Mouse (Mus musculus): ENCODE measurements around the gene Mtch1. TPM values are rescaled to one million over a fixed set of nuclear protein-coding genes. Genes with fewer than 3 reads are reported as not detected.
"Not testable (repeated sequence)": the region's sequence is repeated elsewhere in the genome, so short reads cannot be mapped to it uniquely, and the experiment has no call there.

Gene Mtch1
- polyA plus RNA-seq, 1 experiment from 2014 or later = 420 TPM

- no peaks in the 10 kb centered on the region for H3K27me3 ChIP-seq
- no peak for ATAC-seq (ENCODE audit: insufficient number of reproducible peaks, insufficient read depth, low FRiP score, low TSS enrichment)
- no peak overlapping the region for H3K9ac ChIP-seq
- H3K4me3 ChIP-seq = no peak overlapping the region
- peaks cover 22% of the 10 kb centered on the region for H3K4me1 ChIP-seq
- H3K9me3 ChIP-seq = no peaks in the 10 kb centered on the region
- H3K4me2 ChIP-seq (replicated peaks) = no peak overlapping the region
- H3K36me3 ChIP-seq = no peaks in the 10 kb centered on the region
- H3K27ac ChIP-seq = no peak overlapping the region
- 68% methylated on average over 3 of the region's 3 CpGs for WGBS
Measured at GRCm38 (mm10) chr17:29358928-29359327, 11.2 kb upstream of the Mtch1 start.

DNA sequence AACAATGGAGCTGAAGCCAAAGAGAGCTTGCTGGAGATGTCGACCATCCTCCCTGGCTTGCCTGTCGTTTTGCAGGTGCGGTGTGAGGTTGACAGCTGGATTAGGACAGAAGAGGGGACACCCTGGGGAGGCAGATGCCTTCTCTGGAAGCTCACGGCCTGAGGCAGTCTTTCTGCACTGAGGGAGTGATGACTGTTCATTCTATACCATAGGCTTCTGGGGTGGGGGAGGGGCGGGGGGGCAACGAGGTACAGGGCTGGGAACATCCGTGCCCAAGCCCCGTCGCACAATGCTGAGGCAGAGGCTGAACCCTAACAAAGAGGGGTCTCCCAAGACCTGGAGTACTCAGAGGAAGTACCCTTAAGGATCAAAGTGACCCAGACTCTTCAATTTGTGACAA, 9.1 kb upstream of the Mtch1 start:
- Histone ChIP-seq H3K27me3 (no peaks in the 10 kb centered on the region), H3K4me2 (replicated peaks) (peak overlapping the region; percentile 54), H3K4me1 (peaks cover 22% of the 10 kb centered on the region), H3K4me3 (peak overlapping the region; percentile 30), H3K27ac (peak overlapping the region; percentile 89), H3K9ac (peak overlapping the region; percentile 47; the same call in 1 of the 2 replicates), H3K36me3 (no peaks in the 10 kb centered on the region), H3K9me3 (no peaks in the 10 kb centered on the region)
- WGBS = 7% methylated on average over 9 of the region's 9 CpGs
- ATAC-seq (ENCODE audit: insufficient number of reproducible peaks, insufficient read depth, low FRiP score, low TSS enrichment) = 0 out of 2 replicates have a peak, but pooled peaks have one; percentile 23

- H3K4me3 ChIP-seq = peak overlapping the region; percentile 30
- H3K4me2 ChIP-seq (replicated peaks) = peak overlapping the region; percentile 54
- no peaks in the 10 kb centered on the region for H3K36me3 ChIP-seq
- peak; percentile 87 for ATAC-seq (ENCODE audit: insufficient number of reproducible peaks, insufficient read depth, low FRiP score, low TSS enrichment)
- H3K4me1 ChIP-seq = peaks cover 22% of the 10 kb centered on the region
- peak overlapping the region; percentile 89 for H3K27ac ChIP-seq
- peak overlapping the region; percentile 47 for H3K9ac ChIP-seq
- no peaks in the 10 kb centered on the region for H3K27me3 ChIP-seq
- H3K9me3 ChIP-seq = no peaks in the 10 kb centered on the region
- WGBS = 1% methylated on average over 11 of the region's 11 CpGs
Measured at GRCm38 (mm10) chr17:29356479-29356856, 8.7 kb upstream of the Mtch1 start.

GRCm38 (mm10) chr17:29355841-29356478, 8.2 kb upstream of the Mtch1 start:
- 30% methylated on average over 17 of the region's 17 CpGs for WGBS
- H3K9me3 ChIP-seq = no peaks in the 10 kb centered on the region
- peak overlapping the region; percentile 47 for H3K9ac ChIP-seq
- no peaks in the 10 kb centered on the region for H3K36me3 ChIP-seq
- H3K27ac ChIP-seq = peak overlapping the region; percentile 89
- H3K4me2 ChIP-seq (replicated peaks) = peak overlapping the region; percentile 54
- peak; percentile 38 for ATAC-seq (ENCODE audit: insufficient number of reproducible peaks, insufficient read depth, low FRiP score, low TSS enrichment)
- H3K4me1 ChIP-seq = peaks cover 22% of the 10 kb centered on the region
- H3K4me3 ChIP-seq = peak overlapping the region; percentile 30
- no peaks in the 10 kb centered on the region for H3K27me3 ChIP-seq

DNA sequence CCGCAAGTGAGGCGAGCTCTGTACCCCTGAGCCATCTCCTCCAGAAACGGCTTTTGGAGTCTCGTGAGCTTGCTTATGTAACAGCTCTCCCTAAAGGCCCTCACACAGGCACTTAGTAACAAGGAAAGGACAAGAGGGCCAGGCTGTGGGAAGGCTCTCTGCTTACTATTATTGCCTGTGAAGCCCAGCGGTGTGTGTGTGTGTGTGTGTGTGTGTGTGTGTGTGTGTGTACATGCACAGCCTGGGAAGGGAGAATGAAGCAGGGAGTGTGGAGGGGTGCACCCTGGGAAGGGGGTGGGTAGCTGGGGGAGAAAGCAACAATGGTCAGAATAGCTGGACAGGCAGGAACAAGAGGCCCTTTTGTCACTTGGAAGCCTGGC, 7.7 kb upstream of the Mtch1 start:
- 0 out of 2 replicates have a peak, but pooled peaks have one; percentile 23 for ATAC-seq (ENCODE audit: insufficient number of reproducible peaks, insufficient read depth, low FRiP score, low TSS enrichment)
- 44% methylated on average over 5 of the region's 5 CpGs for WGBS
- no peaks in the 10 kb centered on the region for H3K27me3 ChIP-seq
- H3K36me3 ChIP-seq = no peaks in the 10 kb centered on the region
- H3K9ac ChIP-seq = peak overlapping the region; percentile 47
- peak overlapping the region; percentile 54; the same call in 1 of the 2 replicates for H3K4me2 ChIP-seq (replicated peaks)
- peaks cover 22% of the 10 kb centered on the region for H3K4me1 ChIP-seq
- H3K9me3 ChIP-seq = no peaks in the 10 kb centered on the region
- no peak overlapping the region for H3K4me3 ChIP-seq
- peak overlapping the region; percentile 89 for H3K27ac ChIP-seq

DNA sequence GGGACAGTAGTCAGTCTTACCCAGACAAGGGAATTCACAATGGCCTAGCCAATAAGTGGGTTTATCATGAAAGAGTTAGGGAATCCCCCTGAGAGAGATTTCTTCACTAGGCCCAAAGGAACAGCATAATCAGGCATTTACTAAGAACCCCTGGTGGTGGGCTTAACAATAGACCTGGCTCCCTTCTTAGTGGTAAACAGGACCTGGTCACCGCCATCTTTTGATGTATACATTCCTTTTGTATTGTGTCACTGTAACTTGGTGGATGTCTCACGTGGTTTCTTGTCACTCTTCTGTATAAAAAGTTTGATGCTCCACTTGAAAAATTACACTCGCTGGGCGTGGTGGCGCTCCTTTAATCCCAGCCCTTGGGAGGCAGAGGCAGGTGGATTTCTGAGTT, 3.3 kb upstream of the Mtch1 start:
- H3K9ac ChIP-seq; H3K4me3 ChIP-seq; H3K4me2 ChIP-seq (replicated peaks); H3K27me3 ChIP-seq; ATAC-seq (ENCODE audit: insufficient number of reproducible peaks, insufficient read depth, low FRiP score, low TSS enrichment); H3K9me3 ChIP-seq; H3K27ac ChIP-seq; H3K36me3 ChIP-seq: not testable (repeated sequence)
- peaks cover 25% of the 10 kb centered on the region for H3K4me1 ChIP-seq
- 70% methylated on average over 5 of the region's 5 CpGs for WGBS

DNA sequence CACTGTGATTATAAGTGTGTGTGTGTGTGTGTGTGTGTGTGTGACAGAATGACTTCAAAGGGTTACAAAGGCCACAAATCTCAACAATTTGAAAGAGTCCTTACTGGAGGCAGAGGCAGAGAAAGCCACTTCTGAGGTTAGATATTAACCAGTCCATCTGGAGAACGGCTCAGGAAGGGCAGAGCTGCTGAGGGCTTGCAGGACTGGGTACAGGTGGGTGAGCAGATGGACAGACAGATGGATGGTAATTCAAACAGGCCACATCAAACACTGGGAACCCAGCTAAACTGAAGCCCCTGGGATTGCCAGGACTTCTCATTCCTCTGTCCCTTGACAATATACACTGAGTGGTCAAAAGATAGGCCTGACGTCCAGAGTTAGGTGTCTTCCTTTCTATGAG, 1.3 kb upstream of the Mtch1 start:
- Histone ChIP-seq H3K27me3 (no peaks in the 10 kb centered on the region), H3K4me1 (peaks cover 25% of the 10 kb centered on the region), H3K4me3 (no peak overlapping the region), H3K27ac (no peak overlapping the region), H3K9ac (no peak overlapping the region), H3K9me3 (no peaks in the 10 kb centered on the region), H3K4me2 (replicated peaks) (no peak overlapping the region), H3K36me3 (peaks cover 8% of the 10 kb centered on the region)
- ATAC-seq (ENCODE audit: insufficient number of reproducible peaks, insufficient read depth, low FRiP score, low TSS enrichment) = no peak
- 85% methylated on average over 2 of the region's 2 CpGs for WGBS

DNA sequence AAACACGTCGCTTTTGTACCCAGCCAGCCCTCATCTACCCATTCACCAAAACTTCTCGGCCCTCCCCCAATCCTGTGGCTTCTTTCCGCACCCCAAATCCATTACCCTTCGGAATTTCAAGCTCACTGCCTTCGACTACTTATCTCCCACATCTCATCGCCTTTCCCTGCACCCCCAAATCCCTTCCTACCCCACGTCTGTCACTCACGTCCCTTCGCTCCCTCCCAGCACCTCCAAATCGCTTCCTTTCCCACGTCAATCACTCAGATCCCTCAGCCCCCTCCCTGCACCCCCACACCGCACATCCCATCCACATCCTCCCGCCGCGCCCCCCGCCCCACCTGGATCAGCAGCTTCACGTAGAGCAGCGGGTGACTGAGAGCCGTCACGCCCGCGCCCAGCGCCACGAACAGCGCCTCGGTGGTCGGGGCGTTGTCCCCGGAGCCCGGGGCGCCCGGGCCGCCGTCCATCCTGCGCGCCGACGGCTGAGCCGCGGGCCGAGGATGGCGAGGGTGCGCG, 549 bp downstream of the Mtch1 start:
- Histone ChIP-seq H3K36me3 (peaks cover 24% of the 10 kb centered on the region), H3K4me1 (peaks cover 33% of the 10 kb centered on the region), H3K9me3 (no peaks in the 10 kb centered on the region), H3K9ac (peak overlapping the region; percentile 89), H3K4me3 (peak overlapping the region; percentile 92), H3K27ac (peak overlapping the region; percentile 92), H3K4me2 (replicated peaks) (peak overlapping the region; percentile 67), H3K27me3 (no peaks in the 10 kb centered on the region)
- 0 out of 2 replicates have a peak, but pooled peaks have one; percentile 2 for ATAC-seq (ENCODE audit: insufficient number of reproducible peaks, insufficient read depth, low FRiP score, low TSS enrichment)
- WGBS = under 1% methylated on average over 45 of the region's 45 CpGs

GRCm38 (mm10) chr17:29346496-29347125, 1.1 kb downstream of the Mtch1 start:
- H3K9me3 ChIP-seq = no peaks in the 10 kb centered on the region
- peaks cover 39% of the 10 kb centered on the region for H3K4me1 ChIP-seq
- peak overlapping the region; percentile 67 for H3K4me2 ChIP-seq (replicated peaks)
- H3K36me3 ChIP-seq = peaks cover 24% of the 10 kb centered on the region
- peak overlapping the region; percentile 92 for H3K4me3 ChIP-seq
- peak overlapping the region; percentile 92 for H3K27ac ChIP-seq
- WGBS = 4% methylated on average over 11 of the region's 11 CpGs
- no peak for ATAC-seq (ENCODE audit: insufficient number of reproducible peaks, insufficient read depth, low FRiP score, low TSS enrichment)
- H3K9ac ChIP-seq = peak overlapping the region; percentile 89
- no peaks in the 10 kb centered on the region for H3K27me3 ChIP-seq

- Histone ChIP-seq H3K36me3 (peaks cover 29% of the 10 kb centered on the region), H3K4me2 (replicated peaks) (peak overlapping the region; percentile 67; the same call in 1 of the 2 replicates), H3K27me3 (no peaks in the 10 kb centered on the region), H3K27ac (no peak overlapping the region), H3K9me3 (no peaks in the 10 kb centered on the region), H3K4me3 (no peak overlapping the region), H3K9ac (no peak overlapping the region), H3K4me1 (peaks cover 51% of the 10 kb centered on the region)
- 95% methylated on average over 12 of the region's 12 CpGs for WGBS
- no peak for ATAC-seq (ENCODE audit: insufficient number of reproducible peaks, insufficient read depth, low FRiP score, low TSS enrichment)
Measured at GRCm38 (mm10) chr17:29345272-29345671, 2.5 kb downstream of the Mtch1 start.

DNA sequence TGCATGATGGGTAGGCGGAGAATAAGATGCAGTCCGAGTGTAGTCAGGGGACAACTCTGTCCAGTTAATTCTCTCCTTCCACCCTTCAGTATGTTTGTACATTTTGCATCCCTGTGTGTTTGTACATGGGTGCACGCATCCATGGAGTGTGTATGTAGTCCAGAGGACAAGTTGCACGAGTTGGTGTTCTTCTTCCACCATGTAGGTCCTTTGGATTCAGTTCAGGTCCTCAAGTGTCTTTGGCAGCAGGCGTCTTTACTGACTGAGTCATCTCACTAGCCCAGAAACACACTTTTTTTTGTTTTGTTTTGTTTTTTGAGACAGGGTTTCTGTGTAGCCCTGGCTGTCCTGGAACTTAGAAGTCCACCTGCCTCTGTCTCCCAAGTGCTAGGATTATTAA, 4.5 kb downstream of the Mtch1 start:
- H3K4me1 ChIP-seq = peaks cover 46% of the 10 kb centered on the region

More for the DNA sequence above, 4.5 kb downstream of the Mtch1 start:
- Histone ChIP-seq H3K9ac (no peak overlapping the region), H3K27ac (0 out of 2 replicates have a peak overlapping the region, but pooled peaks have one; percentile 77), H3K4me2 (replicated peaks) (no peak overlapping the region), H3K36me3 (peaks cover 50% of the 10 kb centered on the region), H3K27me3 (no peaks in the 10 kb centered on the region), H3K9me3 (no peaks in the 10 kb centered on the region), H3K4me3 (no peak overlapping the region)
- no peak for ATAC-seq (ENCODE audit: insufficient number of reproducible peaks, insufficient read depth, low FRiP score, low TSS enrichment)
- WGBS = 92% methylated on average over 5 of the region's 5 CpGs

Measured in embryonic facial prominence, embryonic 12.5 days (tissue).